Mouse (Mus musculus) embryonic facial prominence, embryonic 12.5 days (tissue): ENCODE data around the gene Arhgap24. TPM values are rescaled to one million over a fixed set of nuclear protein-coding genes. Genes with fewer than 3 reads are reported as not detected.

Experiments used
- ATAC-seq: fragments of 200-750 bp; cut with Nextera tagmentation; 2 replicates; pipeline ENCODE4 v1.8.0; 2017; ENCODE audit not compliant: insufficient number of reproducible peaks, insufficient read depth, low FRiP score, low TSS enrichment
- H3K27ac ChIP-seq: fragments of 300-500 bp; sonication (generic); 2 replicates; pipeline ENCODE4 v1.5.1; 2016; ENCODE audit warnings: mild to moderate bottlenecking
- H3K27me3 ChIP-seq: fragments of 300-500 bp; sonication (generic); 2 replicates; pipeline ENCODE4 v1.6.1; 2016; ENCODE audit warnings: mild to moderate bottlenecking, moderate library complexity
- H3K36me3 ChIP-seq: fragments of 300-500 bp; sonication (generic); 2 replicates; pipeline ENCODE4 v1.6.1; 2016; ENCODE audit warnings: mild to moderate bottlenecking
- H3K4me1 ChIP-seq: fragments of 300-500 bp; sonication (generic); 2 replicates; pipeline ENCODE4 v1.6.1; 2016
- H3K4me2 ChIP-seq: fragments of 300-500 bp; sonication (generic); replicated peaks from 2 replicates; pipeline ENCODE4 v1.6.1; 2016; ENCODE audit warnings: mild to moderate bottlenecking, moderate library complexity
- H3K4me3 ChIP-seq: fragments of 300-500 bp; sonication (generic); 2 replicates; pipeline ENCODE4 v1.5.1; 2016; ENCODE audit warnings: mild to moderate bottlenecking
- H3K9ac ChIP-seq: fragments of 300-500 bp; sonication (generic); 2 replicates; pipeline ENCODE4 v1.6.1; 2016; ENCODE audit warnings: mild to moderate bottlenecking, moderate library complexity
- H3K9me3 ChIP-seq: fragments of 300-500 bp; sonication (generic); 2 replicates; pipeline ENCODE4 v1.6.1; 2016; ENCODE audit warnings: mild to moderate bottlenecking, moderate library complexity
- WGBS: fragments of 180-500 bp; shearing (Covaris S2); methylation state at CpG from one replicate; pipeline ENCODE4 v1.1.7; 2016; 5-methylcytosine and 5-hydroxymethylcytosine counted together
- polyA plus RNA-seq: library from polyadenylated mRNA; unstranded; fragments of >200 nt; fragmentation: Nextera tagmentation; extraction: Ambion mirVana; gene quantifications from 2 replicates; pipeline ENCODE4 v1.2.1, GENCODE M21; 2016

The Arhgap24 gene
- polyA plus RNA-seq, 1 experiment from 2014 or later, result 22.4 TPM

DNA sequence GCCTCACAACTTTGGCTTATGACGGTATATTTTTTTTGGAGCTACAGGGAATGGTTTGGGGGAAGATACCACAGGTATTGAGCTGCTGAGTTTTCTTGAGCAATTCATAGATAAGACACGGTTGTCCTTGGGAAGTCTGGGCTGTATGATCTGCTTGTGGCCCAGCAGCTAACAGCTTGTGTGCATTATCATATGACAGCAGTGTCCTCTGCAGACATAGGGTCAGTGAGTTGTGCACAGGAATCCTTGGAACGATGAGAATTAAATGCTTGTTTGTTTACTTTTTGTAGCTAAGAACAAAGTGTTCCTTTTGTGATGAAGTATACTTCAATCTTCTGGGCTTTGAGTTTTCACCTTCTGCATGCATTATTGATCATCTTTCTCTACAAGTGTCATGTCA lies 21.9 kb downstream of the Arhgap24 start:
- H3K27me3 ChIP-seq, result no peaks in the 10 kb centered on the region
- H3K9ac ChIP-seq, result no peak overlapping the region
- no peaks in the 10 kb centered on the region for H3K36me3 ChIP-seq
- H3K4me2 ChIP-seq, result no peak overlapping the region
- H3K4me3 ChIP-seq, result no peak overlapping the region
- H3K9me3 ChIP-seq, result no peaks in the 10 kb centered on the region
- H3K27ac ChIP-seq, result no peak overlapping the region
- ATAC-seq, result no peak
- 70% methylated on average over 3 of the region's 3 CpGs for WGBS
- no peaks in the 10 kb centered on the region for H3K4me1 ChIP-seq

DNA sequence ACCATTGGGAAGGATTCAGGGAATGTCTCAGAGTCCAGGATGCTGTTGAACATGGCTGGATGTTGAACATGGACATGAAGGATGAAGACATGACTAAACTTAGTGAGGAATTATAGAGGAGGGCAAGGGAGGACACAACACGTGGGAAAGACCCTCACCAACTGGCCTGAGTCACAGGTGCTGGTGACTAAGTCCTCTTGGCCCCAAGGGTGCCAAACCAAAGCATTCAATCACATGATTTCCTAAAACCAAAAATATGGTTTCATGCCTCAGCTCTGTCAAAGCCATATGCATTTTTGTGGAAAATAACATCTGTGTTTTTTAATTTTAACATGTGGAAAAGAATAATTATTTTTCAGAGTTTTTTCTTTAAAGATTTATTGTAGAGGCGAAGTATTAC lies 22.7 kb downstream of the Arhgap24 start:
- Histone ChIP-seq H3K36me3 (no peaks in the 10 kb centered on the region), H3K4me3 (no peak overlapping the region), H3K9ac (no peak overlapping the region), H3K4me2 (no peak overlapping the region), H3K27ac (no peak overlapping the region), H3K4me1 (no peaks in the 10 kb centered on the region), H3K27me3 (no peaks in the 10 kb centered on the region), H3K9me3 (no peaks in the 10 kb centered on the region)
- ATAC-seq, result no peak
- WGBS, result 90% methylated on average over 2 of the region's 2 CpGs

DNA sequence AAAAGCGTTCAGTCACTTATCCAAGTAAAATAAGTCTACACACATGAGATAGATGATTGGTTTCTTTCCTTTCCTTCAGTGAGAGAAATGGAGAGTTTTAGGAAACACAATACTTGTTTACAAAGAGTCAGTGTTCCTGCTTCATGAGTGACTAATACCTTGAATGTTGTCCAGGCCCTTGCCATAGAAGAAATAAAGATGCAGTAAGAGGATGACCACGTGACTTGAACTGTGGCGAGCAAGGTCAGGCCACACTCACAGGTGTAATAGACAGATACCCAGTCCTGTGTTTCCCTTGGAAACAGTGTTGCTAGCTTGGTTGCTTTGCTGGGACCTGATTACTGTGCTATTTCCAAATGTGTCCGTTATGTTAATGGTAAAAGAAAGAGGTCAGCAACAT lies 23.4 kb downstream of the Arhgap24 start:
- Histone ChIP-seq H3K36me3 (no peaks in the 10 kb centered on the region), H3K9me3 (no peaks in the 10 kb centered on the region), H3K27me3 (no peaks in the 10 kb centered on the region), H3K27ac (no peak overlapping the region), H3K4me1 (no peaks in the 10 kb centered on the region), H3K9ac (no peak overlapping the region), H3K4me2 (no peak overlapping the region), H3K4me3 (no peak overlapping the region)
- WGBS, result 86% methylated on average over 4 of the region's 4 CpGs
- no peak for ATAC-seq

DNA sequence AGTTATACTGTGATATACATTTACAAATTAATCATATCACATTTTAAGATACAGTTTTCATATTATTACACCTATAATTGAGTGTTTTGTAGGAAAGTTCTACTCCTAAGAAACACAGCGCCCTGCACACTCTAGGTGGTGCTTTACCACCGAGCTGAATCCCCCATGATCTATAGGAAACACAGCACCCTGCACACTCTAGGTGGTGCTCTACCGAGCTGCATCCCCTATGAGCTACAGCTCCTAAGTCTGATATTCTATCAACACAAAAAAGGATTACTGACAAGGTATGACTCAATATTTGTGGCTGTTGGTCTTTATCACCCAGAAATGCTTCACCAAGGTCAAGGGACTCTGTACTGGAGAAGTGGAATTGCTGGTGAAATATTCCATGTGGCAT lies 27.0 kb downstream of the Arhgap24 start:
- Histone ChIP-seq H3K36me3 (no peaks in the 10 kb centered on the region), H3K9me3 (no peaks in the 10 kb centered on the region), H3K27me3 (no peaks in the 10 kb centered on the region), H3K27ac (no peak overlapping the region), H3K4me3 (no peak overlapping the region), H3K4me2 (no peak overlapping the region), H3K9ac (no peak overlapping the region), H3K4me1 (no peaks in the 10 kb centered on the region)
- ATAC-seq, result no peak
- 69% methylated on average over 3 of the region's 3 CpGs for WGBS

DNA sequence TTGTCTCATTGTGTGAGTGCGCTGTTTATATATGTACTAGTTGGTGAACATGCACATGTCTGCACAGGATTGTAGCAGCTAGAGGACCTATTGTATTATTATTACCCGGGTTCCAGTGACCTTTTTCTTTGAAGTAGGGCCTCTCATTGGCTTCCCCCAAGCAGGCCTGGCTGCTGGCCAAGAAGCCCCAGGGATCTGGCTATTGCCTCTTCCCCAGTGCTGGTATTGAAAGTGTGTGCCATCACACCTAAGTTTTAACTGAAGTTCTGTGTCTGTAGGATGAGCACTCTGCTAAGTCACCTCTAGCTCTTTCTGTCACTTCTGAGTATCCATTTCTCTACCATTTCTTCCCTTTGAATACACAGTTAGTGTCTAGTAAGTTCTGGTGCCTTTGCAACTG lies 28.2 kb downstream of the Arhgap24 start:
- no peak for ATAC-seq
- no peak overlapping the region for H3K4me2 ChIP-seq
- H3K4me3 ChIP-seq, result no peak overlapping the region
- H3K9me3 ChIP-seq, result no peaks in the 10 kb centered on the region
- whole genome bisulfite sequencing, result 64% methylated on average over 2 of the region's 2 CpGs
- no peaks in the 10 kb centered on the region for H3K36me3 ChIP-seq
- H3K4me1 ChIP-seq, result no peaks in the 10 kb centered on the region
- no peaks in the 10 kb centered on the region for H3K27me3 ChIP-seq
- no peak overlapping the region for H3K9ac ChIP-seq
- H3K27ac ChIP-seq, result no peak overlapping the region

DNA sequence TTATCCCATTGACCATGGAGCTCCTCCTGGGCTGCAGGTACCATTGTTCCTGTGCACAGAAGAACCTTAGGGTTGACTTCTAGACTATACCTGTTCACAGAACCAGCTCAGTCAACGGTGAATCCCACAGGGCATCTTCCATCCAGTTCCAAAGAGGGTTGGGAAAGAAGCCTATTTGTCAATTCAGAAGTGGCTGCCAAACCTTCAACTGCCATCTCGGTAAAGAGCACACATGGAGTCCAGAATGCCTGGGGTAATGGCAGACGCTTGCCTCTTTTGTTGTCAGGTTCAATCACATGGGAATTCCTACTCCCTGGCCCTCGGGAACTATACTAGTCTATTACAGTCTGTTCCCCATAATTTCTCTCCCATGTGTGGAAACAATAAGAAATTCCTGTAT lies 30.5 kb downstream of the Arhgap24 start:
- Histone ChIP-seq H3K27me3 (no peaks in the 10 kb centered on the region), H3K4me3 (no peak overlapping the region), H3K36me3 (no peaks in the 10 kb centered on the region), H3K27ac (no peak overlapping the region), H3K4me1 (no peaks in the 10 kb centered on the region), H3K4me2 (no peak overlapping the region), H3K9me3 (no peaks in the 10 kb centered on the region), H3K9ac (no peak overlapping the region)
- ATAC-seq, result no peak
- WGBS, result 63% methylated on average over 4 of the region's 4 CpGs

DNA sequence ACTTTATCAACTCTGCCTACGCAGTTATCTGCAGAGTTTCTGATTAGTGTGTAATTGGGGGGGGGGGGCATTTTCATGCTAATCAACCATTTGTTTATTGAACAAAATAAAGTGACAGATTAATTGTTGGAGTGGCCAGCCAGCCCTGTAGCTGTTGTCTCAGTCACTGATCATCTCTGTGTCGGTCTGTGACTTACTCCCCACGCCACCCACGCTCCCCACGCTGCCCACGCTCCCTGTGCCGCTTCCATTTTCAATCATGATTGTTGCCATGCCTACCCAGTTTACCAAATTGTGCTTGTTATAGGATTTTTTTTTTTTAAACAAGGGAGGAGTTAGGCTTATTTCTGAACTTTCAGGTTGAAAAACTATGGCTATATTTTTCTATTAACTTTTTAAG lies 34.3 kb downstream of the Arhgap24 start:
- 66% methylated on average over 7 of the region's 7 CpGs for WGBS
- H3K4me1 ChIP-seq, result no peaks in the 10 kb centered on the region
- H3K4me3 ChIP-seq, result no peak overlapping the region

DNA sequence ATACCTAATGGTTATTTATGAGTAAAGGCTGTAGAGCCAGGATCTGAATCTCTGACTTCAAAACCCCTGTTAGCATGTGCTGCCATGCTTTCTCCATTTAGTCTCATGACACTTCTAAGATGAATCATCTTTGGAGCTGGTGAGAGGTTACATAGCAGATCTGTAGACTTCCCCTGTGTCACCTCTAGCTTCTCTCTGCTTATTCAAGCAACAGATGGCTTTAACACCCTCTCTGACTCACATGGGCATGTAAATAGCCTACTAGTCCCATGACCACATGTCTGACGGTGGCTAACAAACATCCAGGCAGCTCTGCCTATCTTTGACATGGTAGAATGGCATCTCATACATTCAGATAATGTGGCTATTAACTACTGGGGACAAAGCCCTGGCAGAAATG lies 39.3 kb downstream of the Arhgap24 start:
- 89% methylated on average over 1 of the region's 1 CpGs for WGBS
- ATAC-seq, result no peak

More for the DNA sequence above, 34.3 kb downstream of the Arhgap24 start:
- H3K27ac ChIP-seq, result no peak overlapping the region
- no peaks in the 10 kb centered on the region for H3K9me3 ChIP-seq
- H3K36me3 ChIP-seq, result no peaks in the 10 kb centered on the region
- no peak overlapping the region for H3K9ac ChIP-seq
- H3K27me3 ChIP-seq, result no peaks in the 10 kb centered on the region
- H3K4me2 ChIP-seq, result no peak overlapping the region
- no peak for ATAC-seq

DNA sequence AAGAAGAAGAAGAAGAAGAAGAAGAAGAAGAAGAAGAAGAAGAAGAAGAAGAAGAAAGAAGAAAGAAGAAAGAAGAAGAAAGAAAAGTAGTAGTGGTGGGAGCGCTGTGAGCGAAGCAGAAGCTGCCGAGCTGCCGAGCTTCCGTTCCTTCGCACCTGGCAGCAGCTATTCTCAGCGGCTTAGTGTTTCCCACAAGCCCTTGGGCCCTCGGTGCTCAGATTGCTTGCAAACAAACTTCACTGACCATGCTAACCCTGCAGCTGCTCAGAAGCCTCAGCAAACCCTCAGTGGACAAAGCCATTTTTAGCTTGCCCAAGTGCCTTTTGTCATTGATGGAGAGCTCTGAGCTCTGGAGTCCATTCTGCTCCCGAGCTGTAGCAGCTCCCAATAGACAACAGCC lies 54.1 kb downstream of the Arhgap24 start:
- no peak for ATAC-seq
- Histone ChIP-seq H3K9me3 (no peaks in the 10 kb centered on the region), H3K4me3 (no peak overlapping the region), H3K9ac (no peak overlapping the region), H3K4me1 (no peaks in the 10 kb centered on the region), H3K4me2 (no peak overlapping the region), H3K36me3 (no peaks in the 10 kb centered on the region), H3K27ac (no peak overlapping the region), H3K27me3 (no peaks in the 10 kb centered on the region)
- 85% methylated on average over 9 of the region's 9 CpGs for WGBS

More for the DNA sequence above, 39.3 kb downstream of the Arhgap24 start:
- H3K36me3 ChIP-seq, result no peaks in the 10 kb centered on the region
- no peaks in the 10 kb centered on the region for H3K4me1 ChIP-seq
- H3K27ac ChIP-seq, result no peak overlapping the region
- H3K9ac ChIP-seq, result no peak overlapping the region
- no peak overlapping the region for H3K4me2 ChIP-seq
- H3K27me3 ChIP-seq, result no peaks in the 10 kb centered on the region
- no peaks in the 10 kb centered on the region for H3K9me3 ChIP-seq
- H3K4me3 ChIP-seq, result no peak overlapping the region

DNA sequence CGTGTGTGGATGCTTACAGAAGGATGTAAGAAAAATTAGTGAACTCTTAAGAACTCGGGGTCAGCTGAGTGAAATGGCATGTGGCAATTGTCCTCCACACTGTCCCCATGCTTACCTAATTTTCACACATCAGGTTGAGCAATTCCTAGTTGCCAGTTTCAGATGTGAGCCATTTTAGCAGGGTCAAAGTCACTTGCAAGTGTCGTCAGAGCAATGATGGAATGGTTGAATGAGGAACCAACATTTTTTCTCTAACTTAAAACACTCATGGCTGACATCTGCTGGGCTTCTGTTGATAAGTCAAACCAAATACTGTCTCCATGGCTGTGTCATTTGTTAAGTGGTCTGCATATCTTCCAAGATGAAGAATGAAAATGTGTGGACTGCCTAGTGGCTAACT lies 56.6 kb downstream of the Arhgap24 start:
- Histone ChIP-seq H3K4me2 (no peak overlapping the region), H3K4me1 (no peaks in the 10 kb centered on the region), H3K9me3 (no peaks in the 10 kb centered on the region), H3K27me3 (no peaks in the 10 kb centered on the region), H3K4me3 (no peak overlapping the region), H3K9ac (no peak overlapping the region), H3K27ac (no peak overlapping the region), H3K36me3 (no peaks in the 10 kb centered on the region)
- no peak for ATAC-seq
- WGBS, result 86% methylated on average over 3 of the region's 3 CpGs

DNA sequence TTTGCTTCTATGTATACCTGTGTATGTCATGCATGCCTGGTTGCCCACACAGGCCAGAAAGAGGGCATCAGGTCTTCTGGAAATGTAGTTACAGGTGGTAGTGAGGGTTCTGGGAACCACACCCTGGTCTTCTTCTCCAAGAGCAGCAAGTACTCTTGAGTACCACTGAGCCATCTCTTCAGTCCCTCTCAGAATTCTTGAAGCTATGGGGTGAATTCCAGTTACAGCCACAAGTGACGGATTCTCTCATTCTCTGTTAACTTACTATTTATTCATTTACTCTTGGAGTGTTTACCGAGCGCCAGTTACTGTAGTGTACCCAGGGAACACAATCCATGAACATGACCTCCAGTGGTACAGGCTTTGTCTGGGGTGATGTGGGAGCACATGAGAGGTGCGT lies 65.1 kb downstream of the Arhgap24 start:
- WGBS, result 93% methylated on average over 4 of the region's 4 CpGs
- Histone ChIP-seq H3K4me2 (no peak overlapping the region), H3K36me3 (no peaks in the 10 kb centered on the region), H3K4me3 (no peak overlapping the region), H3K27ac (no peak overlapping the region), H3K27me3 (no peaks in the 10 kb centered on the region), H3K9ac (no peak overlapping the region), H3K4me1 (peaks cover 13% of the 10 kb centered on the region), H3K9me3 (no peaks in the 10 kb centered on the region)
- ATAC-seq, result no peak

DNA sequence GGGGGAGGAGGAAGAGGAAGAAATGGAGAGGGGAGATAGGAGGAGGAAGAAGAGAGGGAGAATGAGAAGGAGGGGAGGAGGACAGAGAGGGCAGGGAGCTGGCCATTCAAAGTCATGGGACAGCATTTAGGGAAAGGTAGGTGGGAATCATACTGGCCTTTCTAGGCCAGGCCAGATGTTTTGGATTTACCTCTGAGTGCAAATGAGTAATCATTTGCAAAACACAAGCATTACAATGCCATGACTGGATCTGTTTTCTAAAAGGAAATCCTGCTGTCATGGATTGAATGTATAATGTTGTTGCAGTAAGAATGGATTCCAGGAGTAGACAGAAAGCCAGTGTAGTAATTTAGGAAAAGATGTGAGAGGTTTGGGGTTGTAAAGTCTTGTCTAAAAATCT lies 66.6 kb downstream of the Arhgap24 start:
- Histone ChIP-seq H3K9me3 (no peaks in the 10 kb centered on the region), H3K36me3 (no peaks in the 10 kb centered on the region), H3K27ac (no peak overlapping the region), H3K4me1 (peaks cover 15% of the 10 kb centered on the region), H3K4me2 (no peak overlapping the region), H3K27me3 (no peaks in the 10 kb centered on the region), H3K4me3 (no peak overlapping the region), H3K9ac (no peak overlapping the region)
- ATAC-seq, result no peak

DNA sequence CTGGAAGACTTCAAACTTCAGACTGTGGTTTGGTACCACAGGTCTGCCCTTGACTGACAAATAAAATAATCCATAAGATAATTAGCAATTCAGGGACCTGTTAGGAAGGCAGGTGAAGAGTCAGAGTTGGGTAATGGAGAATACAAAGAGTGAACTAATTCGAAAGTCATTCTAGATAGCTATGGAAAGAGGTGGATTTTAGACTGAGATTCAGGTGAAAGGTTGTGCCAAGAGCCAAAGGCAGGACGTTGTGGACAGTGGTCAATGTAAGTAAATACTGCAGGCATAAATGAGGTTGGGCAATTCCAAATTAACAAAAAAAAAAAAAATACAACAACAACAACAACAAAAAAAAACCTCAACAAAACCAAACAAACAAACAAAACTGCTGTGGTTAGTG lies 67.2 kb downstream of the Arhgap24 start:
- WGBS, result 86% methylated on average over 2 of the region's 2 CpGs
- no peaks in the 10 kb centered on the region for H3K27me3 ChIP-seq
- H3K36me3 ChIP-seq, result no peaks in the 10 kb centered on the region
- no peaks in the 10 kb centered on the region for H3K9me3 ChIP-seq
- no peak for ATAC-seq
- H3K4me3 ChIP-seq, result no peak overlapping the region
- H3K4me2 ChIP-seq, result no peak overlapping the region
- peaks cover 15% of the 10 kb centered on the region for H3K4me1 ChIP-seq
- H3K9ac ChIP-seq, result no peak overlapping the region
- H3K27ac ChIP-seq, result no peak overlapping the region
